Mouse (Mus musculus): ENCODE data around the gene Atg101.

Atg101 gene

GRCm38 (mm10) chr15:101333648-101334047, 49.6 kb downstream of the Atg101 start:
- DNase-seq (ENCODE audit: low spot score in 2 of 2) = no peak

GRCm38 (mm10) chr15:101336474-101337174, 52.6 kb downstream of the Atg101 start:
- no peak for DNase-seq (ENCODE audit: low spot score in 2 of 2)

GRCm38 (mm10) chr15:101338359-101338758, 54.3 kb downstream of the Atg101 start:
- DNase-seq (ENCODE audit: low spot score in 2 of 2) = no peak

- DNase-seq (ENCODE audit: low spot score in 2 of 2) = peak; percentile 54 to 82
Observed at GRCm38 (mm10) chr15:101339537-101339936, 55.5 kb downstream of the Atg101 start.
